Mouse (Mus musculus): ENCODE data around the gene Tifa.

Tifa gene

DNA sequence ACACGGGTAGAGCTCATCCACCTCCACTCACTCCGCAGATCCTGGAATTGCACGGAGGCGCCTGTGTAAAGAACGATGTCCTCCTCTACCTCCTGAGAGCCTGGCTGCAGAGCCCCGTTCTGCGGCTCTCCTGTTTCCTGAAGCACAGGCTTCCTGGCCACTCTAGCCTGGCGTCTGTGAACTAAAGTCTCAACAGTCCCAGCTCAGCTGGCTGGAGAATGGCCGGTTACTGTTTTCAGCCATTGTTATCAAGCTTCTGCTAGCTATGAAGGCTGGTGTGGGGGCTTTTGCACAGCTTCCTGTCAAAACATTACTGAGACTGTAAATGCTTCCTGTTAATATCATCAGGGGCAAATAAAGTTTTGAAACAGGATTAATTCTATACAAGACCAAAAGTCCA, 82.0 kb downstream of the Tifa start:
- no peak for DNase-seq

DNA sequence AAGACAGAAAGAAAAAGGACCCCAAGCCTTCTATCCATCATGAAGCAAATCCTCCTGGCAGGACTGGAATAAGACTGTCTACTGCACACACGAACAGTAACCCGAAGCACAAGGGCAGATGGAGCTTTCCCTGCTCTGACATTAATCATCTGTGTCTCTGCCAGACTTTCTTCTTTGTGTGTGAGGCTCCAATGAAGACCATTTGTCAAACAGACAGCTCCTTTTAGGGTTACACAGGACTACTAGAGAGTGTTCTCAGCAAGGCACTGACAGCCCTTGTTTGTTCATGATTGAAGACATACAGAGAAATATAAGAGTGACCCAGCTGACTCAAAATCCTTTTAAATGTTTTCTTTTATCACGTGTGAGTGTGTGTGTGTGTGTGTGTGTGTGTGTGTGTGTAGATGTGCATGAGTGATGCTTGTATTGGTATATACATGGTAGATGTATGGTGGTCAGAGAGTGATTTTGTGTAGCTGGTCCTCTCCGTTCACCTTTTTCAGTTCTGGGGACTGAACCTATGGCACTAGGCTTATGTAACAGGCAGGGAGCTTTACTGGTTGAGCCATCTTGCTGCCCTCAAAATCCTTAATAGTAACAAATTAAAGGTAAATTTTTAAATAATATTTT, 84.8 kb downstream of the Tifa start:
- no peak for DNase-seq

DNA sequence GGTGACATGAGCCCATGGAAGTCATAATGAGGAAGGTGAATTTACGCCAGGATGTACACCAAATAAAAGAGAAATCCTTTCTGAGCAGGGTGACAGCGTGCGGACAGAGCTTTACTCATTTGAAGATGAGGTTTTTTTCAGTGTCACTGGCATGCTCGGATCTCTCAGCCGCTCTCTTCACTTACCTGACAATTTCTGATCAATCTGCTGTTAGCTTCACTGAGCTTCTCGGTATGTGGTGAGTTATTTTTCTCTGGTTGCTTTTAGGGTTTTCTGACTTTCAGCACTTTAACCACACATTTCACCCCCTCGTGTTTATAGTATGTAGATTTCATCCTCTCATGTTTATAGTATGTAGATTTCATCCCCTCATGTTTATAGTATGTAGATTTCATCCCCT, 85.5 kb downstream of the Tifa start:
- DNase-seq, result no peak

DNA sequence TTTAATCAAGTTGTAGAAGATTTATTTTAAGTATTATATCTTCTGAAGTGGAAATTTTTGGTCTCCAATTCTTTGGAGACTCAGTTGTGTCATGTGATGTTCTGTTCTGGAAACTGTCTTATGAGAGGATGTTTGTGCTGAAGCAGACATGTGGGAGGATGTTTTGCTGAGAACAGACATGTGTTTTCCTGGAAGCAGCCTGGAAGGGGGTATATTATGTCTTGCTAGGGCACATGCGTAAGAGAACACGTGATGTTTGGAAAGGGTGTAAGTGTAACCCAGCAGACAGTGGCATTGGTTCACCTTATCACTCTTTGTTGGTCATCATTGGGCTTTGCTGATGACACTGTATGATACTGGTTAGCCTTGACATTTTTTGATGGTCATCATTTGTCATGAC, 85.9 kb downstream of the Tifa start:
- DNase-seq, result no peak

DNA sequence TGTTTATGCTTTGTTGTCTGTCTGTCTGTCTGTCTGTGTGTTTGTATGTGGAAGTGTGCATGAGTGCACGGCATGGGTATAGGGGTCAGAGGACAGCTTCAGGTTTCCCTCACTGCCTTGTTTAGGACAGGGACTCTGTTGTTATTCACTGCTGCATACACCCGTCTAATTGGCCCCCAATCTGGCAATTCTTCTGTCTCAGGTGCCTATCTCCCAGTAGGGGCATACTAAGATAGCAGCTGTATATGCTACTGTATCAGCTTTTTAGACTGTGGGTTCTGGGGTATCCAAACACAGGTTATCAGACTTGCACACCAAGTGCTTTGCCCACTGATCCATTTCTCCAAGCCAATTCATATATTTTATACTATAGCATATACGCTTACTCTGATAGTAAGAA, 90.4 kb downstream of the Tifa start:
- DNase-seq, result no peak

DNA sequence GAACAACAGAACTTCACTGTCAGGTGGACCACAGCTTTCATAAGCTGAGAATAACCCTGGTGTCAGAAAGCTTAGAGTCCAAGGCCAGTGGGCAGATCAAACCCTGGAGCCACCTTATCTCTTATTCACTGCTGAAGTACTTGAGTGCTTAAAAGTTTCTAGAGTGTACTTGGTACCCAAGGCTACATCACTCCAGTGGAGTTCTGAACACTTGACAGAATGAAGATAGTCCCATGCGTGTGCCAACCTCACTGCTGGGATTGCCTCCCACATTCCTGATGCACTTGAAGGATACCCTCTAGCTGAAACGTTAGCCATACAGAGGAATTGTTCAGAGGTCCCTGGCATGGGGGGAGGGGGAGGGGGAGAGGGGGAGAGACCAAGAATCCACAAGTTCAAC, 92.1 kb downstream of the Tifa start:
- no peak for DNase-seq
